Comparison of ENCODE assay signal across 9 mouse cellular contexts in the genomic region with DNA sequence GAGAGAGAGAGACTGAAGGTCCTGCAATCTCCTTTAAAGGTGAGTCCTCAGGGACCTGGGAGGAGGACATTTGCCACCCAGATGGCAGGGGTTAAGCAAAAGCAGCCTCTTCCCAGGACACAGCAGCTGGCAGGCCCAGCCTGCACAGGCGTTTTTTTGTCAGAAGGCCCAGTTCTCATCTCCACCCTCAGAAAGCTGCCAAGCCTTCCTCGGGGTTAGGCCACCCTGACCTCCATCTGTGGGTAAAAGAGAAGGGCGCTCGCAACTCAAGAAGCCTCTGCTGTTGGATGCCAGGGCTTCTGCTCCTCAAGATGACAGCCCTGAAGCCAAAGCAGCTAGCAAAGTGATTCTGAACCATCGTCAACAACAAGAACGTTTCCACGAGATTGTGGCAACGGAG.
DNase-seq lines count a peak whose midpoint lies in the region; ATAC-seq lines count a peak whose summit lies in the region.
"Had no signal": no experiment of that assay in that cellular context is flagged by ENCODE, and none has a peak within 500 bp of the region (broad histone marks: within the 10 kb centered on the region; RNA-seq: fewer than 3 reads in every experiment).

No protein-coding gene starts in this region.

- DNase-seq in left cerebral cortex, postnatal 4 days: peak; percentile 74
- no peak for DNase-seq in left cerebral cortex, postnatal 36 days (ENCODE audit: low spot score in 2 of 2)
- peak; percentile 73 to 80 for DNase-seq in cerebellum, postnatal 10 days
- DNase-seq in lung, postnatal 4 days: peak; percentile 57 to 81
- no peak for DNase-seq in yolk sac, embryonic 10.5 days (ENCODE audit: low spot score)
- DNase-seq in c-Kit-positive CD71-positive TER-119-positive erythroid progenitor cells, embryonic 14.5 days (ENCODE audit: low spot score): no peak

- no peak overlapping the region for H3K27ac ChIP-seq in heart, embryonic 13.5 days (replicated peaks)
- H3K27ac ChIP-seq: embryonic facial prominence, embryonic 15.5 days had no signal

- H3K4me3 ChIP-seq in heart, embryonic 13.5 days: no peak overlapping the region
- H3K4me3 ChIP-seq: embryonic facial prominence, embryonic 15.5 days had no signal

- no peak for ATAC-seq in heart, embryonic 13.5 days (ENCODE audit: extremely low read depth, insufficient number of reproducible peaks, low FRiP score, low TSS enrichment)
- ATAC-seq in CD4-positive, CD25-positive, alpha-beta regulatory T cell, adult 4 months: no peak

- no peaks in the 10 kb centered on the region for H3K36me3 ChIP-seq in heart, embryonic 13.5 days
- H3K36me3 ChIP-seq: embryonic facial prominence, embryonic 15.5 days had no signal

- no peaks in the 10 kb centered on the region for H3K27me3 ChIP-seq in heart, embryonic 13.5 days (replicated peaks)
- H3K27me3 ChIP-seq: embryonic facial prominence, embryonic 15.5 days had no signal

- peak overlapping the region; percentile 37; the same call in 1 of the 2 replicates for H3K9ac ChIP-seq in heart, embryonic 13.5 days
- H3K9ac ChIP-seq: embryonic facial prominence, embryonic 15.5 days had no signal

- intact Hi-C loops in left cerebral cortex, postnatal 4 days (cut with DNase I): no loop called here
- intact Hi-C loops in left cerebral cortex, postnatal 36 days (cut with DNase I): no loop called here

- no peak overlapping the region for H3K4me2 ChIP-seq in heart, embryonic 13.5 days
- H3K4me2 ChIP-seq: embryonic facial prominence, embryonic 15.5 days had no signal

- H3K4me1 ChIP-seq in heart, embryonic 13.5 days: peaks cover 49% of the 10 kb centered on the region

- 65% methylated on average over 8 of the region's 8 CpGs for WGBS in heart, embryonic 13.5 days

- H3K9me3 ChIP-seq in heart, embryonic 13.5 days: no peaks in the 10 kb centered on the region
- H3K9me3 ChIP-seq: embryonic facial prominence, embryonic 15.5 days had no signal

Comparison
In these comparisons a context has a peak if more than half of its experiments do, and no peak if none do; other contexts are left out.
1. DNase-seq: peak in left cerebral cortex, postnatal 4 days (single experiment), cerebellum, postnatal 10 days (2 of 2) and lung, postnatal 4 days (2 of 2); none in left cerebral cortex, postnatal 36 days (0 of 2), yolk sac, embryonic 10.5 days (single experiment) and c-Kit-positive CD71-positive TER-119-positive erythroid progenitor cells, embryonic 14.5 days (single experiment).